Mouse (Mus musculus): ENCODE measurements around the gene Tas2r135.

The Tas2r135 gene

DNA sequence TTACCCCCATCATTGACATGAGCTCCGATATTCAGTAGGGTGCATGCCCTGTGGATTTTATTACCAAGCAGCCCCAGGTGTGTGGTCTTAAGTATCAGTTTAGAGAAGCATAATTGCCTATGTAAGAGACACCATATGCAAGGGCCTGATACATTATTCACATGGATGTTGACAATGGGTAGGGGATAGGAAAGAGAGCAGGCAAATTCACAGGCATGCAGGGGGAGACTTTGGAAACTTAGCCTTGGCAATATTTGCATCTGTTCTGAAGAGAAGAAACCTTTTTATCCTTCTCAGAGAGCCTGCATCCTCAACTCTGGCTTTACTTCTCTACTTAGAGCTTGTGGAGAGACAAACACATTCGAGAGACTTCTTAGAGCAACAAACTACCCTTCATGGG is at the start of gene Tas2r135:
Gene Tas2r135, plus strand, starts transcription at position 301 of the 400 bp plus-strand sequence.
- DNase-seq = no peak

DNA sequence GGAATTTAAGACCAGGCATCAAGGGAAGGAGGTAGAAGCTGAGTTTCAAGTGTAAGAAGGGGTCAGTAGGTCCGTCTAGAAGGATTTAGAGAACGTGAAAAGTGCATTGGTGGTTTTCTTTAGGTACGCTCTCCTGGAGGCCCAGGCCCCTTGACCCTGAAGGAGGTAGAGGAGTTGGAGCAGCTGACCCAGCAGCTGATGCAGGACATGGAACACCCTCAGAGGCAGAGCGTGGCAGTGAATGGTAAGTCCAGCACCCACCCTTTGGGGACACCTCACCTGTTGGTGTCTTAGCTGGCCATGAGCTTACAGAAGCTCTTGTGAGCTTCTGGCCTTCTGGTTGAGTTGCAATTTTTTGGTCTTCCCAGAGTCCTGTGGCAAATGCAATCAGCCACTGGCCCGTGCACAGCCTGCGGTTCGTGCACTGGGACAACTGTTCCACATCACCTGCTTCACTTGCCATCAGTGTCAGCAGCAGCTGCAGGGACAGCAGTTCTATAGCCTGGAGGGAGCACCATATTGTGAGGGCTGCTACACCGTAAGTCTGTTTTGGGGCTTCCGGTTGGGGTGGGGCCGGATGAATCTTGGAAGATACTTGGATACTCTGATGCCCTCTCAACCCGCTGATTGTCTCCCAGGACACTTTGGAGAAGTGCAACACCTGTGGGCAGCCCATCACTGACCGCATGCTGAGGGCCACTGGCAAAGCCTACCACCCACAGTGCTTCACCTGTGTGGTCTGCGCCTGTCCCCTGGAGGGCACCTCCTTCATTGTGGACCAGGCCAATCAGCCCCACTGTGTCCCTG is 49.2 kb upstream of the Tas2r135 start:
- DNase-seq = no peak

DNA sequence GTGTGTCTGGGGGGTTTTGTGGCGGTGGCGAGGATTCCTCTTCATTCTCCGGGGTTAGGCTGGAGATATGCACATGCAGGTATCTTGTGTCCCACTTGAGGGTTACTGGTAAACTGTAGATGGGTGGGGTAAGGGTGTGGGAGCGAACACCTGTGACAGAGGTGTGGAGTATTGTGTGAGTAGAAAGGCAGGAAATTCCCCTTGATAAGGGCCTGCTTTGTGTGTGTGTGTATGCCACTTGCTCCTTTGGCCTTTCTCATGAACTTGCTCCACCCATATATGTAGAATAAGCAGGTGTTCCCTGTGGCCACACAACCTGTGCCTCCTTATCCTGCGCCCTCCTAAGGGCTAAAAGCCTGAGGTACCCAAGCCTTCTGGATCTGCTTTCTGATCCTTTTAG is 48.3 kb upstream of the Tas2r135 start:
- no peak for DNase-seq

DNA sequence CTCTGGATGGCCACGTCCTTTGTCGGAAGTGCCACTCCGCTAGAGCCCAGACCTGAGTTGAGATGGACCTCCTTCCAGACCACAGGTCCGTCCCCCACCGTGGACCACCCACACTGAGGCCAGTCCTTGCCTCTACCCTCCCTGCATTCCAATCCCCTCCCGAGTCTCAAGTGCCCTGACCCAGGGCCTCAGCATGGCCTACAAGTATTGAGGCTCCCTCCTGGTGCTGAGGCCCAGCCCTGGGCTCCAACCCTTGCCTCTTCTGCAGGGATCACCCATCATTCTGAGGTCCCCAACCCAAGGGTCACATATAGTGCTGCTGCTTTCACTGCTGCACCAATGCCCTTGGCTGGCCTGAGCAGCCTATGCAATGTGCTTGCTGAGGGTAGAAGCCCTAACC is 47.3 kb upstream of the Tas2r135 start:
- no peak for DNase-seq

DNA sequence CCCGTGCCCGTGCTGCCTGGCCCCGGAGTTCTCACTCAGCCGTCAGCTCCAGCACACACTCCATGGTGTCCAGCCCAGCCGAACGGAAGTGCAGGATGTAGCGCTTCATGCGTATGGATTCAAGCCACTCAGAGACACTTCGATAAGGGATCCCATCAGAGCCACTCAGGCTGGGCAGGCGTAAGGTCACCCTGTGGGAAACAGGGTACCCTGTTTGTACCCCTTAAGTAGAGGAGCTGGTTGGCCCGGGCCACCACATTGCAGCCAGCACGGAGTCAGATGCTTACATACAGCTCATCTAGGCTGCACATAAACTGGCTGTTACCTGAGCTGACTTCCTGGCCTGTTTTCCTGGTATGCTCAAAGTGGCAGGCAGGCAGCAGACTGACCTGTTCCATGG is 46.3 kb upstream of the Tas2r135 start:
- DNase-seq = no peak

DNA sequence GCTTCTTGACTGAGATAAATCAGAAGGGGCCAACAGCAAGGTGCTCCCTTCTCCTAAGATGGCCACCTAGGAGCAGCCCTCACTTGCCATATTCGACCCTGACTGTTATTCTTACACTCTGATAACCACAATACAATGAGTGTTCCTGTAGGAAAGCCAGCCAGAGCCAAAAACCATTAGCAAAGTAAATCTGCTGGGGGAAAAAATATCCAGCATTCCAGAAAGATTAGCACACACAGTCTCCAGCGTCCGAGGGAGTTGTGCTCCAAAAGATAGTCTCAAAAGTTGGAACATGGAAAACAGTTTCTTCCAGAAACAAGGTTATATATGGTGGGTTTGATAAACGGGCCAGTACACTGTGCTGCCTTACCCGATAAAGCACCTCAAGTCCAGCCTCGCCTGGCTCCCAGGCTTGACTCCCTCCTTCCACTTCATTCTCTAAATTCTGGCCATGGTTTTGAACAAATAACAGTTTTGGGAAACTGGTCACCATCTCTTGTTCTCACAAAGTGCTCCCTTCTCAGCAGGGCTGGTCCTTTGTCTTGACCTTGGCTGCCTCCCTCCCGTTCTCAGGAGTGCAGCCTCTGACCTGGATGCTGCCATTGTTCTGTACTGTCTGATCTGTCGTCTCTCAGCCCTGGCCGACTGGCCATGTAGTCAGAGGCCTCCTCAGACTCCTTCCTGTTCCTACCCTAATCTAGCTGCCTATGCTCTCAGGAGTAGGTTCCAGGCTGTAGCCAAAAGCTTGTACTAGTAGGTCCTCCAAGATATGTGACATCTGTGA is 45.7 kb upstream of the Tas2r135 start:
- DNase-seq = no peak

DNA sequence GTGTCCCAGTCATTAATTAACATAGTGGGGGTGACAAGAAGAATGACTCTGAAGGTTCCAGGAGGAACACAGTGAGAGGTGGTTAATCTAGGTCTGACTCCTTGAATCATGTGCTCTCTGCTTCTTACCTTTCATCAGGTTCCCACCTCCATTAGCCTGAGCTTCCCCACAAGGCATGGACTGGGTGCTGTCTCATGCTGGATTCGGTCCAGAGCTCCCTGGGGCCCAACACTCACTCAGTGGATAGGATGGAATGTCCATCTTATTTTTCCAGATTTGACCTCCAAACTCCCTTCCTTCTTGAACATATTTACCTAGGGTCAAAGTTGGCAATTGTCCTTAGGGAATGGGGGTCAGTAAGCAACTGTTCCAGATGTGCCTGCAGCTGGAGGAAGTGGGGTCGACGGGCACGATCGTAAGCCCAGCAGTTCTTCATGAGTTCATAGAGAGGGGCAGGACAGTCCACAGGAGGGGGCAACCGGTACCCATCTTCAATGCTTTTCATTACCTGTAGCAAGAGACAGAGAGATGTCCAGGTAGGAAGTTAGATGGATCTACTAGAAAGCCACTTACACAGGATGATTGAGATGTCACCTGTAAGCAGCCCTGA is 44.9 kb upstream of the Tas2r135 start:
- no peak for DNase-seq

DNA sequence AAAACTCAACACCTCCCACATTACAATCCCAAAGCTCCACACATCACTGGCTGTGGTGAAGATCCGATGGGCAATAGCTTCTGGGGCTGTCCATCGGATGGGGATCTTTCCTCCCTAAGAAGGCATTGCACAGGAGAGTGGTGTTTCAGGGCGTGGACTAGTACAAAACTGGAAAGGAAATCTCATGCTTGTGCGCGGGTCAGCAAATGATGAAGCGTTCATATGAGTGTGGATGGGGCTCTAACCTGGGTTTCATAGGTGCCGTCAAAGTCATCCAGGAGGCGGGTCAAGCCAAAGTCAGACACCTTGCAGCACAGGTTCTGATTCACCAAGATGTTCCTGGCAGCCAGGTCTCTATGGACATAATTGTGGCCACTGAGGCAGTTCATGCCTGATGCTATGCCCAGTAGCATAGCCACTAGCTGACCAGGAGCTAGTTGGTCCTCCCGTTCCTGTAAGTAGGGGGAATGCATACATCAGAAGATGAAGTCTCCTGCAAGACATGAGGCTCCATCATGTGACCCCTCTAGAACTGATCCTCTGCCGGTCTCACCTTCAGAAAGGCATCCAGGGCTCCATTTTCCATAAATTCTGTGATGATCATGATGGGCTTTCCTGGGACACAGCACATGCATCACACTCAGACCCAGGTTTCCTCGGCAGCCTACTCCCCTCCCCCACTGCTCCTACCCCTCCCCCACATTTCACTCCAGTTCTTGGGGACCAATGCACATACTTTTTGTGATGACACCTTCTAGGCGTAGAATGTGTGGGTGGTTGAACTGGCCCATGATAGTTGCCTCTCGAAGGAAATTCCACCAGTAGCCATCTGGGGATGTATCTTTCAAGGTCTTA is 44.0 kb upstream of the Tas2r135 start:
- DNase-seq = no peak

DNA sequence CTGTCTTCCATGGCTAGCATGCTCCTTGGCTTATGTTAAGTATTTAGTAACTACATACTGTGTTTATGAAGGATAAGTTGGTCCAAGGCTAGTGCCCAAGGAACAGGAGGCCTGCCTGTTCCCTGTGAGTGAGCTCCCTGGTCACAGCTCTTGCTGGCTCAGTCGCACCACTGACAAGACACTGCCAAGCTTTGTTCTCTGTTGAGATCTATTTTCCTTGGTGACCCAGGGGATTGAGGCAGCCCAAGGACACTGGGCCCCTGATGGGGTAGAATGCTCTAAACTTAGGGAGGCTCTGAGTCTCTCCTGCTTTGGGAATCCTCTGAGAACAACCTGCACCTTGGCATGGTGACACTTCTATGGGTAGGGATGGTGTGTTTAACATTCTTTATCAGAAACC is 43.2 kb upstream of the Tas2r135 start:
- DNase-seq = no peak

DNA sequence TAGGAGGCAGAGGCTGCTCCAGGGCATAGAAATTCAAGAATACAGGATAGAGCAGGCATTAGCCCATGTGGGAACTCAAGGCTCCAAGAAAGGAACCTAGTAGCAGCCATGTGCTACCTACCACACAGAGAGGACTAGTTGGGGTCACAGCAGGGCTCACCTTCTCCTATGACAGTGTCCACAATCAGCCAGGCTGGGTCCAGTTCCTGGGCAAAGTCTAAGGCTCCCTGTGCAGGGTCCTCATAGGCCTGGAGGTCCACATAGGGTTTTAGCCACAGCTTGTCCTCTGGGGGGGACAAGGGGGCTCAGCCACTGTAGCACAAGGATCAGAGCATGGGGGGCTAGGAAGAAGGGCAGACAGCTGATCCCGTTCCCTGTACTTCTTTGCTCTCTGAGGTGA is 42.7 kb upstream of the Tas2r135 start:
- no peak for DNase-seq

DNA sequence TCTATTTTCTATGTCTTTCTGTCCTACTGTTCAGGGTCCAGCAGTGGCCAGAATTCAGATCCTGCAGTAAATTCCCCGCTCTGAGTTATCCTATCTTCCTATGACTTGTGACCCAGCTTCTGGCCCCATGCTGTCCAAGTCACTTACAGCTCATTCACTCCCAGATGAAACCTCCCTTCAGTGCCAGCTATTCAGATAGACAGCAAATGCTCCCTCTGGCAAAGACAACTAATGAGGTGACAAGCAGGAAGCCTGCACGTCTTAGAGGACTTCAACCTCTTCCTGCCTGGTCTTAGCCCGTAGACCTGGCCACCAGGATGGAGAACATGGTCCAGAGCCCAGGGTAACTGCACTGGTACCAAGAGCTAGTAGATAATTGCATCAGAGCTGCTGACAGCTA is 42.3 kb upstream of the Tas2r135 start:
- DNase-seq = no peak

DNA sequence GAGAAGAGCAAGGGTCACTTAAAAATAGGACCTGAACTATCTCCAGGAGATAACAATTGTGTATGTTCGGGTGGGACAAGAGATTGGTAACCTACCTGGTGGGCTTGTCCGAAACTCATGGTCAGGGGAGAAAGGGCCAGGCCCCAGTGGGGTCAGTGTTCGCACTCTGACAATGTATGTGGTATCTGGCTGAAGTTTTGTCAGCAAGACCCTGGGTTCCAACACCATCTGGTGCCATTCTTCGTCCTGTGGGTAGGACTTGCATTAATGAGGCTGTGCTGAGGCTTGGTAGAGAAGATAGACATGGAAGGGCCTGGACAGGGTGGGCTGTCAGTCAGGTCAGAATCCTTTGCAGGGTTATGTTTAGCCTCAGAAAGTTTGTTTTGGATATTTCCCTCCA is 41.2 kb upstream of the Tas2r135 start:
- DNase-seq = no peak

DNA sequence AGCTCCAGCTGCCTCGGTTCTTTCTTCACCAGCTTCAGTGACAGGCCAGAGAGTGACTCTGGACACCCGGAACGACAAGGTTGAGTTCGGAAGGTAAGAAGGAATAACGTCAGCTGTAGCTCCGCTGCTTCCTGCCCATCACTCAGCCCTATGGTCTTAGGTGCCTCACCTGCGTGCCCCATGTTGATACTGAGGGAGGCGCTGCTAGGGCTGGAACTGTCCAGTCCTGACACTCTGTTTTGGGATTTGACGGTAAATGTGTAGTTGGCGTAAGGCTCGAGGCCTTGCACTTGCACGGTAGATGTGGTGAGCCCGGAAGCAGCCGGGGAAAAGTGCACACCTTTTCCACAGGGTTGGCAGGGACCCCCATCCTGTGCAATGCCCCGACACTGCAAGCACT is 40.6 kb upstream of the Tas2r135 start:
- no peak for DNase-seq

DNA sequence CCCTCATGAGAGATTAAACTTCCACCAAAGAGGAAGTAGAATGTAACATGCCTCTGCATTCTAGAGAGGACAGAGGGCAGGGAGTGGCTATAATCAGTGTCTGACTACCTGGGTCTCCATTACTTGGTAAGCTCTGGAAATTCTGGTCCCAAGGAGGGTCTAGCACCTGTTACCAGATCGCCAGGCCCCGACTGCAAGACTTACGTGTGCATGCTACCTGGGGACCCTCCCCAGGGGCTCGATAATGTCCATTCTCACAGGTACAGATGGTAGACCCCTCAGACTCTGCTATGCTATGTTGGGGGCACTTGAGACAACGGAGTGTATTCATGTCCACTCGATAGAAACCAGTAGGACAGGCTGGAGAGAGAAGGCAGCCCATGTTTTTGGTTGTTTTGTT is 40.0 kb upstream of the Tas2r135 start:
- no peak for DNase-seq

DNA sequence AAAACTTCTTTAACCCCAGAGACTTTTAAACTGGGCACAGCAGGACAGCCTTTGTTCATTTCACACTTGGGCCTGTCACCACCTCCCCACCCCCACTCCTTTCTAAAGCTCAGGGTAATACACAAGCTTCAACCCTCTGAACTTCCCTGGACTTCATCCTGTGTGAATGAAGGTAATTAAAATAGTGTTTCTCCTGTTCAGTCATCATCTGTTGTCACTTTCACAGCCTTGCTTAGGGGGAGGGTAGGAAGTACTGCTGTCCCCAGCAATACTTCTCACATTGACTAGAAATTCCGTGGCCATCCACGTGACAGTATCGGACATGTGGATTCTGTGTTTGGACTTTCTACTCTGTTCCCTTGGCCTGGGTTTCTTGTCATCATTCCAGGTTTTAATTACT is 35.4 kb upstream of the Tas2r135 start:
- DNase-seq = peak; percentile 73

DNA sequence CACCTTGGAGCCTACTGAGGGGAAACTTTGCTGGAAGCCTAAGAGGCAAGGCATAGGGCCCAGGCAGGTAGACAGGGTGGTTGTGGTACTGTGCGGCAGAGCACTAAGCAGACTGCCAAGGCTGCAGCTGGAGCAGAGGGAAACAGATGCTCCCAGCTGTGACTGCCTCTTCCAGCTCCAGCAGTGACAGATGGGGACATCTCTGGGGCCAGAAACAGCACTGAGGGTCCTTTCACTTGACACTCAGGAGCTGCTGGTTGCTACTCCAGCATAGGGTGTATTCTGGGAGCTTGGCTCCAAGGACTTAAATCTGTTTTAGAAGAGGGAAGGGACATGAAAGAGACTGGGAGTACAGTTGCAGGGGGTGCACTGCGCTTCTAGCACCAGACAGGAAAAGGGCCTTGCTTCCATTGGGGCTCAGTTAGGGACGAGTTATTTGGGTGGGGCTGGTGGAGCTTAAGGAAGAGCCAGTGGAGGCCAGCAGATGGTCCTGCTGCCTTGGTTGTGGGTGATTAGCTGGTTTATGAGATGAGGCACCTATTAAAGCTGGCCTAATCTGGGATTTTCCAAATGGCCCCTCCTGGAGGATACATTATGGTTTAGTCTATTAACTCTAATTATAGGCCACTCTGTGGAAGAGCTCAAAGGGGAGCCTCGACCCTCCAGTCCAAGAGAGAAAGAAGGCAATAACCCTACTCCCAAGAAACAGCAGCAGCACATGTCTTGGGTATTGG is 34.4 kb upstream of the Tas2r135 start:
- DNase-seq = no peak

DNA sequence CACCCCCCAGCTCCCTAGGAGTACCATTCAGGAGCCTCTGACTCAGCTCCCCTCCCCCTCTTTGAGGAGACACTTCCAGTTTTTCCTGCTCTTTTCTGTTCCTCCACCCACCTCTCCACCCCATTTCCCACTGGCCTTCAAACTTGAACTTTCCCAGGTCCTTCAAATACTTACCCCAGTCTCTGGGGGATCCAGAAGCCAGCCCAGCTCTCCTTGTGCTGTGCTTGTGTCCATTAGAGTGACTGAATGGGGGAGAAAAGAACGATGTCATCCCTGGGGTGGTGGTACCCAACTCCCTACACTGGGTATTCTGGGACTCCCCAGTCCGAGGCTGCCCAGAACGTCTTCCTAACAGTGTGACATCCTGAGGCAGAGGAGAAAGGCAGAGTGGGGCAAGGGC is 33.2 kb upstream of the Tas2r135 start:
- no peak for DNase-seq

DNA sequence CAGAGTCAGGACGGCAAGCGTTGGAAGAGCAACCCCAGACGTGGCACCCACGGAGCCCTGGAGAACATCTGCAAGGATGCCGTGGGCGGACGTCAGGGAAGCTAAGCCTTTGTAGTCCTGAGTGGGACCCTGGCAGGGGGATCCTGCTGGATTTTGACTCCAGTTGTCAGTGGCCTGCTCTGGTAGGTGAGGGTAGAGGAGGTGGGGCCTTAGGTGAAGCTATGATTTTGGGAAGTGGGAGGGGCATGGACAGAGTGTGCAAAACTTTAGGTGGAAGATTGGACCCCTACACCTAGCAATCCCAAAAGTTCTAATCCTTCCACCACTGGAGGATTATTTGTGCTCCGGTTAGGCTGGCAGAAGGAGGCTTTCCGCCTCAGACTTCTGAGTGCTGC is 32.8 kb upstream of the Tas2r135 start:
- DNase-seq = no peak

DNA sequence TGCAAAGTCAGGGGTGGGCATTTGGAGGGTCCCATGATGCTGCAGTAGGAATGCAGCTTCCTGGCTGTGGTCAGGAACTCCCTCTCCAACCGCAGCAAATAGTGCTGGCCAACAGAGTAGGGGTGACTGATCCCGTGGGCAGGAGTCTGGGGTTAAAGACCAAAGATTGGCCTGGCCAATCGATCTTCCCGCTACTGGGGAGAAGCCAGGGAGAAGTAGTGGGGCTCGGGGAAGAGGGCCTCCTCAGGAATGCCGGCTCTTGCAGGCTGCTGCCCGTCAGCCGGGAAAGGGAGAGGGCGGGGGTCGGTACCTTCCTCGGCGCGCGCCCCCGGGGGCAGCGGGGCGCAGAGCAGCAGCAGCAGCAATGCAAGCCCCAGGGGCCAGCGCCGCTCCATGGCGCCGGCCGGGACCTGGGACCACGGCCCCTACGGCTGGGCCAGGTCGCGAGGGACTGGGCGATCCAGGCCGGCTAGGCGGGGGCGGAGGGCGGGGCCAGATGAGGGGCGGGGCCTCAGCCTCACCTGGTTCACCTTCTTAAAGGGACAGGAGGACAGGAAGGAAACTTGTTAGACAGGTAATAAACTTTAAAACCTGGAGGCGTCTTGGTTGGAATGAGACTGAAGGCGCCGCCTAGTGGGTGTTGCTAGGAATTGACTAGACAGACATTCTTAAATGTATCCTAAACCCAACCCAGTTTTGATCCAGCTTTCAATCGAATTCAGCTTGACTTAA is 32.3 kb upstream of the Tas2r135 start, which contains the start of gene Epha1:
Gene Epha1, minus strand, starts transcription at position 453 of the 732 bp plus-strand sequence.
- DNase-seq = peak; percentile 81

DNA sequence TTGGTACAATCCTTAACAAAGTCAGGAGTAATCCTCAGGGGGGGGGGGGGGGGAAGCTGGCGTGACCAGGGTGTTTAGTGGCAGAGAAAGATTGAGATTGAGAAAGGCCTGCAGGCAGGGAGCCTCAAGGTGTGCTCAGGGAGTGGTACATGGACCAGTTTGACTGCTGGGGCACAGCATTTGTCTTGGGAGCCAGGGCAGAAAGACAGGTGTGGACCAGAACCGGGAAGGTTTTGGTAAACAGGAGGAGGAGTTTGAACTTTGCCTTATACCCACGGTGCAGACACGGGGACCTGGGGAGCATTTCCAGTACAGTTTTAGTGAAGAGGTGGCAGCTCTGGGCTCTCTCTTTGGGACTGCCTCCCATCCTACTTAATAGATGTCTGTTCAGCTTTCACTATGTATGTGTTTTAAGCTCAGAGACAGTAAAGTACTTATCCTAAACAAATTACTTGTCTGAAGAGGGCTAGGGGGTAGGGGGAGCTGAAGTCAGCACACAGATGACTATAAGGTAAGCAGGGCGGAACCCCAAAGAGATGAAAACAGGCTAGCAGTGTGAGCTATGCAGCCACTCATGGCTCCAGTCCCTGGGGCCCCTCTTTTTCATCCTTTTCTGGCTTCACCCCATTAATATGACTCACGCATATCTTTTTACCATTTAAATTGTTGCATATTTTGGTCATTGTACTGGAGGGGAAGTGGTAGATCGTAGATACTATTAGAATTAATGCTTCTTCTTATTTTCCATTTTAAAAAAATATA is 31.4 kb upstream of the Tas2r135 start:
- no peak for DNase-seq

DNA sequence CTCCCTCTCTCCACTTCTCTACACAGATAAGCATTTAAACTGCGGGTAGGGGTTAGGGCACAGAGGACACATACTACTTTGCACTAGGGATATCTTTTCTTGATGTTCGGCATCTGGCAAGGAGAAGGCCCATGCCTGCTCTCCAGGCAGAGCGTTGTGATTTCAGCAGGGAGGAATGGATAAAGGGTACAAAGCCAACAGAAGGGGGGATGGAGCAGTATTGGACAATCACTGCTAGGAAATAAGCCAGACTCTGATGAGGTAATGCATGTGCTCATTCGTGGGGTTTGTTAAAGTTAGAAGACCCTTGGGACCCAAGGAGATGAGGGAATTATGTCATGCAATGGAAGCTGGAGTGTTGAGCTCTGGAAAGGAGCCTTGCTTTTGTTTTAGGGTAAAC is 30.5 kb upstream of the Tas2r135 start:
- no peak for DNase-seq

Measured in kidney, adult 11 months (tissue).